Mouse (Mus musculus) liver, postnatal 0 days (tissue): ENCODE results near the gene Bcl7c. TPM values are rescaled to one million over a fixed set of nuclear protein-coding genes. Genes with fewer than 3 reads are reported as not detected.
"Not testable (repeated sequence)": the region's sequence is repeated elsewhere in the genome, so short reads cannot be mapped to it uniquely, and the experiment has no call there.

ENCODE experiments used
- ATAC-seq: fragments of 200-750 bp; cut with Nextera tagmentation; 2 replicates; pipeline ENCODE4 v1.8.0; 2017; ENCODE audit warnings: mild to moderate bottlenecking, moderate library complexity
- DNase-seq: peaks from one replicate; pipeline ENCODE4 v3.0.0-alpha.2; 2016
- H3K27ac ChIP-seq: fragments of 300-500 bp; sonication (generic); 2 replicates; pipeline ENCODE4 v1.5.1; 2014; ENCODE audit warnings: antibody characterized with exemption, moderate library complexity, mild to moderate bottlenecking, low read depth
- H3K27me3 ChIP-seq: fragments of 300-500 bp; sonication (generic); 2 replicates; pipeline ENCODE4 v1.6.1; 2014; ENCODE audit warnings: low read length, control low read depth, mixed read lengths; ENCODE audit not compliant: insufficient read depth
- H3K36me3 ChIP-seq: fragments of 300-500 bp; sonication (generic); replicated peaks from 2 replicates; pipeline ENCODE4 v1.6.1; 2014; ENCODE audit warnings: mild to moderate bottlenecking, control low read depth, low read length, moderate library complexity, mixed read lengths; ENCODE audit not compliant: insufficient read depth
- H3K4me1 ChIP-seq: fragments of 300-500 bp; sonication (generic); 2 replicates; pipeline ENCODE4 v1.6.1; 2014; ENCODE audit warnings: antibody characterized with exemption, mild to moderate bottlenecking, control low read depth; ENCODE audit not compliant: insufficient read depth
- H3K4me2 ChIP-seq: fragments of 300-500 bp; sonication (generic); 2 replicates; pipeline ENCODE4 v1.6.1; 2014; ENCODE audit warnings: low read depth, mild to moderate bottlenecking, low read length, moderate library complexity, mixed read lengths
- H3K4me3 ChIP-seq: fragments of 300-500 bp; sonication (generic); 2 replicates; pipeline ENCODE4 v1.5.1; 2014; ENCODE audit warnings: low read depth, low read length
- H3K9ac ChIP-seq: fragments of 300-500 bp; sonication (generic); replicated peaks from 2 replicates; pipeline ENCODE4 v1.6.1; 2014; ENCODE audit warnings: mild to moderate bottlenecking, moderate library complexity
- H3K9me3 ChIP-seq: fragments of 300-500 bp; sonication (generic); 2 replicates; pipeline ENCODE4 v1.6.1; 2016; ENCODE audit warnings: mild to moderate bottlenecking, control low read depth, low read length, mixed read lengths
- CTCF ChIP-seq: sonication (generic); IDR thresholded peaks from 2 replicates; pipeline ENCODE4 v1.5.1; 2016; ENCODE audit warnings: antibody characterized with exemption, low read depth
- EP300 ChIP-seq: IDR thresholded peaks from 2 replicates; pipeline ENCODE4 v1.6.1; 2016; ENCODE audit warnings: antibody characterized with exemption, low read depth, mild to moderate bottlenecking
- WGBS: fragments of 180-500 bp; shearing (Covaris S2); extraction: QIAGEN DNeasy Blood & Tissue Kit; methylation state at CpG from one replicate; pipeline ENCODE4 v1.1.7; 2014; ENCODE audit not compliant: insufficient replicate concordance; 5-methylcytosine and 5-hydroxymethylcytosine counted together
- polyA plus RNA-seq: library from polyadenylated mRNA; unstranded; fragments of >200 nt; fragmentation: Nextera tagmentation; extraction: Ambion mirVana; gene quantifications from 2 replicates; pipeline ENCODE4 v1.2.1, GENCODE M21; 2015

Gene Bcl7c
- polyA plus RNA-seq, 1 experiment from 2014 or later, result 20.1 TPM

- ATAC-seq, result no peak
- DNase-seq, result no peak
- WGBS, result 73% methylated on average over 8 of the region's 8 CpGs
- H3K4me1 ChIP-seq, result peaks cover 12% of the 10 kb centered on the region
- no peaks in the 10 kb centered on the region for H3K27me3 ChIP-seq
- H3K9ac ChIP-seq, result no peak overlapping the region
- 0 out of 2 replicates have a peak, but pooled peaks cover 9% of the 10 kb centered on the region for H3K36me3 ChIP-seq
- no peak overlapping the region for H3K4me3 ChIP-seq
- no peak for TF ChIP-seq EP300
- TF ChIP-seq CTCF, result no peak
- H3K27ac ChIP-seq, result peak overlapping the region; percentile 55
- H3K9me3 ChIP-seq, result no peaks in the 10 kb centered on the region
- no peak overlapping the region for H3K4me2 ChIP-seq
These were observed 5.1 kb downstream of the Bcl7c start for GRCm38 (mm10) chr7:127703561-127704178.

GRCm38 (mm10) chr7:127700712-127701331 is 7.9 kb downstream of the Bcl7c start:
- no peak overlapping the region for H3K4me2 ChIP-seq
- ATAC-seq (no peak), DNase-seq (no peak)
- WGBS, result 39% methylated on average over 3 of the region's 3 CpGs
- H3K27ac ChIP-seq, result no peak overlapping the region
- TF ChIP-seq CTCF, result no peak
- no peak for TF ChIP-seq EP300
- no peaks in the 10 kb centered on the region for H3K9me3 ChIP-seq
- H3K4me1 ChIP-seq, result no peaks in the 10 kb centered on the region
- no peaks in the 10 kb centered on the region for H3K27me3 ChIP-seq
- no peak overlapping the region for H3K9ac ChIP-seq
- H3K4me3 ChIP-seq, result no peak overlapping the region
- H3K36me3 ChIP-seq, result 0 out of 2 replicates have a peak, but pooled peaks cover 2% of the 10 kb centered on the region

- Histone ChIP-seq H3K4me3 (no peak overlapping the region), H3K9me3 (no peaks in the 10 kb centered on the region), H3K27me3 (no peaks in the 10 kb centered on the region), H3K36me3 (no peaks in the 10 kb centered on the region), H3K4me1 (no peaks in the 10 kb centered on the region), H3K4me2 (no peak overlapping the region), H3K27ac (no peak overlapping the region), H3K9ac (no peak overlapping the region)
- ATAC-seq (no peak), DNase-seq (no peak)
- WGBS, result 71% methylated on average over 6 of the region's 6 CpGs
- TF ChIP-seq EP300, result no peak
- no peak for TF ChIP-seq CTCF
These were observed 9.7 kb downstream of the Bcl7c start for GRCm38 (mm10) chr7:127698986-127699385.

- not testable (repeated sequence) for ATAC-seq, H3K4me2 ChIP-seq, H3K4me1 ChIP-seq, H3K4me3 ChIP-seq, DNase-seq, H3K27me3 ChIP-seq, H3K36me3 ChIP-seq, H3K27ac ChIP-seq, H3K9me3 ChIP-seq, H3K9ac ChIP-seq
- WGBS, result 57% methylated on average over 7 of the region's 7 CpGs
These were observed 15.0 kb downstream of the Bcl7c start for GRCm38 (mm10) chr7:127693730-127694129.

- Histone ChIP-seq H3K4me1 (no peaks in the 10 kb centered on the region), H3K27me3 (no peaks in the 10 kb centered on the region), H3K27ac (no peak overlapping the region), H3K4me2 (no peak overlapping the region), H3K9me3 (no peaks in the 10 kb centered on the region), H3K4me3 (no peak overlapping the region), H3K9ac (no peak overlapping the region), H3K36me3 (no peaks in the 10 kb centered on the region)
- ATAC-seq (no peak), DNase-seq (no peak)
- WGBS, result 91% methylated on average over 8 of the region's 8 CpGs
- TF ChIP-seq EP300, result no peak
These were observed 15.4 kb downstream of the Bcl7c start for GRCm38 (mm10) chr7:127693290-127693689.

- Histone ChIP-seq H3K4me2 (peak overlapping the region; percentile 58), H3K27me3 (no peaks in the 10 kb centered on the region), H3K9ac (0 out of 2 replicates have a peak overlapping the region, but pooled peaks have one; percentile 16), H3K36me3 (no peaks in the 10 kb centered on the region), H3K4me3 (peak overlapping the region; percentile 17; the same call in 1 of the 2 replicates), H3K27ac (peak overlapping the region; percentile 57; the same call in 1 of the 2 replicates), H3K4me1 (no peaks in the 10 kb centered on the region), H3K9me3 (no peaks in the 10 kb centered on the region)
- ATAC-seq (peak; percentile 62; the same call in 1 of the 2 replicates), DNase-seq (peak; percentile 52)
- WGBS, result 42% methylated on average over 15 of the region's 15 CpGs
- no peak for TF ChIP-seq EP300
- TF ChIP-seq CTCF, result no peak
These were observed 17.3 kb downstream of the Bcl7c start for GRCm38 (mm10) chr7:127691221-127691989.
